Mouse (Mus musculus) liver, embryonic 16.5 days (tissue): ENCODE results near the gene Raet1e. TPM values are rescaled to one million over a fixed set of nuclear protein-coding genes. Genes with fewer than 3 reads are reported as not detected.
"Not testable (repeated sequence)": the region's sequence is repeated elsewhere in the genome, so short reads cannot be mapped to it uniquely, and the experiment has no call there.

Experiments
- ATAC-seq: fragments of 200-750 bp; cut with Nextera tagmentation; 2 replicates; pipeline ENCODE4 v1.8.0; 2017; ENCODE audit warnings: low read depth, mild to moderate bottlenecking, moderate number of reproducible peaks, moderate library complexity
- H3K27ac ChIP-seq: fragments of 300-500 bp; sonication (generic); 2 replicates; pipeline ENCODE4 v1.5.1; 2014; ENCODE audit warnings: mild to moderate bottlenecking, low read length
- H3K27me3 ChIP-seq: fragments of 300-500 bp; sonication (generic); 2 replicates; pipeline ENCODE4 v1.6.1; 2014; ENCODE audit warnings: low read depth, low read length, mixed read lengths; ENCODE audit not compliant: control insufficient read depth, insufficient read depth
- H3K36me3 ChIP-seq: fragments of 300-500 bp; sonication (generic); 2 replicates; pipeline ENCODE4 v1.6.1; 2014; ENCODE audit warnings: mild to moderate bottlenecking; ENCODE audit not compliant: control insufficient read depth, insufficient read depth
- H3K4me1 ChIP-seq: fragments of 300-500 bp; sonication (generic); 2 replicates; pipeline ENCODE4 v1.6.1; 2014; ENCODE audit warnings: low read depth, low read length, mixed read lengths; ENCODE audit not compliant: control insufficient read depth
- H3K4me2 ChIP-seq: fragments of 300-500 bp; sonication (generic); 2 replicates; pipeline ENCODE4 v1.6.1; 2014; ENCODE audit warnings: low read depth, low read length, mixed read lengths
- H3K4me3 ChIP-seq: fragments of 300-500 bp; sonication (generic); 2 replicates; pipeline ENCODE4 v1.5.1; 2014; ENCODE audit warnings: low read depth, mild to moderate bottlenecking, low read length
- H3K9ac ChIP-seq: fragments of 300-500 bp; sonication (generic); 2 replicates; pipeline ENCODE4 v1.6.1; 2014; ENCODE audit warnings: low read depth, low read length
- H3K9me3 ChIP-seq: fragments of 300-500 bp; sonication (generic); replicated peaks from 2 replicates; pipeline ENCODE4 v1.6.1; 2016; ENCODE audit warnings: low read length; ENCODE audit not compliant: control insufficient read depth
- WGBS: fragments of 180-500 bp; shearing (Covaris S2); extraction: QIAGEN DNeasy Blood & Tissue Kit; methylation state at CpG from one replicate; pipeline ENCODE4 v1.1.7; 2014; ENCODE audit not compliant: insufficient replicate concordance; 5-methylcytosine and 5-hydroxymethylcytosine counted together
- polyA plus RNA-seq: library from polyadenylated mRNA; unstranded; fragments of >200 nt; fragmentation: Nextera tagmentation; extraction: Ambion mirVana; gene quantifications from 2 replicates; pipeline ENCODE4 v1.2.1, GENCODE M21; 2015

Raet1e gene
- polyA plus RNA-seq, 1 experiment from 2014 or later: 1.7 TPM

GRCm38 (mm10) chr10:22270879-22271786, 112.8 kb downstream of the Raet1e start:
- H3K4me2 ChIP-seq, H3K9ac ChIP-seq, H3K4me3 ChIP-seq, H3K27ac ChIP-seq, ATAC-seq, H3K4me1 ChIP-seq, H3K9me3 ChIP-seq, H3K36me3 ChIP-seq, H3K27me3 ChIP-seq: not testable (repeated sequence)
- WGBS: 36% methylated on average over 6 of the region's 8 CpGs

GRCm38 (mm10) chr10:22272914-22273683, 114.7 kb downstream of the Raet1e start:
- not testable (repeated sequence) for H3K9ac ChIP-seq, H3K36me3 ChIP-seq, H3K27ac ChIP-seq, H3K9me3 ChIP-seq, ATAC-seq, H3K4me1 ChIP-seq, H3K27me3 ChIP-seq
- H3K4me2 ChIP-seq: peak overlapping the region; percentile 51
- WGBS: 2% methylated on average over 33 of the region's 37 CpGs
- H3K4me3 ChIP-seq: peak overlapping the region; percentile 40

- no peak overlapping the region for H3K27ac ChIP-seq
- peak overlapping the region; percentile 40 for H3K4me3 ChIP-seq
- H3K4me1 ChIP-seq: no peaks in the 10 kb centered on the region
- peaks cover 7% of the 10 kb centered on the region for H3K27me3 ChIP-seq
- WGBS: under 1% methylated on average over 39 of the region's 41 CpGs
- peak overlapping the region; percentile 51 for H3K4me2 ChIP-seq
- no peak overlapping the region for H3K9ac ChIP-seq
- H3K9me3 ChIP-seq: no peaks in the 10 kb centered on the region
- no peaks in the 10 kb centered on the region for H3K36me3 ChIP-seq
- no peak for ATAC-seq
These were observed 115.4 kb downstream of the Raet1e start for GRCm38 (mm10) chr10:22273684-22274305.

DNA sequence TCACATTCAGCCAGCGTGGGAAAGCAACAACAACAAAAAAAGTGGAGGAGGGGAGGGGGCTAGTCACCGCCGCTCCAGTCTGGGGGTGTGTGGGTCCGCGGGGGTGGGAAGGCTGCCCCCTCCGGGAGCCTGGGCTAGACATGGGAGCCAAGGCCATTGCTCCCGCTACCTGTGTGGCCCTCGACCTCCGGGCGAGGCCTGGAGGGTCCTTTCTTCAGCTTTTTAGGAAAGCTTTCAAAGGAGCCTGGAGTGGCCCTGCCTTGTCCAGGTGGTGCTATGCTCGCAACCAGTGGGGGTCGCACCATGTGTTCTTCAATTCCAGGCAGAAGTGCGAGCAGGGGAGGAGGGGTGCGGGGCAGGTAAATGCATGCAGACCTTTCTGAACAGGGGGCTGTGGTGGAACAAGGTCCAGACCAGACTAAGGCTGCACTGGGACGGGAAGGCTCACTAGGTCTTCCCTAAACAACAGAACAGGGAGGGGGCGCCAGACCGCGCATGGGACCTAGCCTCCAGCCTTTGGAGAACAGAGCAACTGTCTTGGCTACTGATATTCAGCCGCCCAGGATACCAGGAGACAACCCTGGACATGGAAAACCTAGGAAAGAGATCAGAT, 116.2 kb downstream of the Raet1e start:
- 5% methylated on average over 19 of the region's 19 CpGs for WGBS
- H3K4me3 ChIP-seq: no peak overlapping the region

GRCm38 (mm10) chr10:22278468-22278867, 120.1 kb downstream of the Raet1e start:
- not testable (repeated sequence) for H3K36me3 ChIP-seq, H3K27ac ChIP-seq, H3K4me1 ChIP-seq, H3K4me3 ChIP-seq, H3K27me3 ChIP-seq, H3K4me2 ChIP-seq, ATAC-seq, H3K9me3 ChIP-seq, H3K9ac ChIP-seq
- 60% methylated on average over 2 of the region's 2 CpGs for WGBS

More for the DNA sequence above, 116.2 kb downstream of the Raet1e start:
- no peak overlapping the region for H3K27ac ChIP-seq
- no peak overlapping the region for H3K9ac ChIP-seq
- H3K4me1 ChIP-seq: no peaks in the 10 kb centered on the region
- no peak overlapping the region; the same call in 1 of the 2 replicates for H3K4me2 ChIP-seq
- ATAC-seq: no peak
- peaks cover 7% of the 10 kb centered on the region for H3K27me3 ChIP-seq
- H3K9me3 ChIP-seq: no peaks in the 10 kb centered on the region
- H3K36me3 ChIP-seq: no peaks in the 10 kb centered on the region

DNA sequence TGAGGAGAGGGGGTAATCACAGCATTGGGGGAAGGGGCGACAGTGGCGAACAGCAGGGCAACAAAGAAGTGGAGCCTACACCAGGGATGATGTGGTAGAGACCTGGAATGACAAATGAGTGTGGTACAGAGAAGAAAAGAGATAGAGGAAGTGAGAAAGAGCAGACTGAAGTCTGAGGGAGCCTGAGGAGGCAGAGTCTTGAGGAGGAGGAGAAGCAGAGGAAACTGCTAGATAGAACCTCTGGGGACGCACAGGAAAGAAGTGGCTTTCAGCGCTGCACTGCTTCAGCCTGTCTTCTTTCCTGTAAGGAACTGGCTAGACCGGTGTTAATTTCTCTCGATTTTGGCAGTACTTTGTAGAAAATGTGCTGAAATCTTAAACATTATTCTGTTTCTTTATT, 124.4 kb downstream of the Raet1e start:
- Histone ChIP-seq H3K36me3 (no peaks in the 10 kb centered on the region), H3K27ac (no peak overlapping the region), H3K4me2 (no peak overlapping the region), H3K27me3 (no peaks in the 10 kb centered on the region), H3K4me1 (no peaks in the 10 kb centered on the region), H3K9ac (no peak overlapping the region), H3K4me3 (no peak overlapping the region), H3K9me3 (no peaks in the 10 kb centered on the region)
- ATAC-seq: no peak
- WGBS: 10% methylated on average over 6 of the region's 6 CpGs

- WGBS: 21% methylated on average over 1 of the region's 1 CpGs
- no peaks in the 10 kb centered on the region for H3K4me1 ChIP-seq
- H3K4me3 ChIP-seq: no peak overlapping the region
- H3K4me2 ChIP-seq: no peak overlapping the region
- H3K36me3 ChIP-seq: no peaks in the 10 kb centered on the region
- H3K9me3 ChIP-seq: no peaks in the 10 kb centered on the region
- H3K9ac ChIP-seq: no peak overlapping the region
- no peak for ATAC-seq
- no peak overlapping the region for H3K27ac ChIP-seq
- no peaks in the 10 kb centered on the region for H3K27me3 ChIP-seq
These were observed 137.3 kb downstream of the Raet1e start for GRCm38 (mm10) chr10:22295676-22296075.

- 40% methylated on average over 5 of the region's 5 CpGs for WGBS
- Histone ChIP-seq H3K4me3 (no peak overlapping the region), H3K4me2 (no peak overlapping the region), H3K9ac (no peak overlapping the region), H3K9me3 (no peaks in the 10 kb centered on the region), H3K4me1 (no peaks in the 10 kb centered on the region), H3K36me3 (no peaks in the 10 kb centered on the region), H3K27ac (no peak overlapping the region), H3K27me3 (no peaks in the 10 kb centered on the region)
- no peak for ATAC-seq
These were observed 138.8 kb downstream of the Raet1e start for GRCm38 (mm10) chr10:22297033-22297762.
